Mouse (Mus musculus) hindbrain, embryonic 13.5 days (tissue): ENCODE measurements at regions not wholly inside any gene's neighbourhood (a gene's known extent, or its start where the extent isn't known, plus 50 kb on each side); places are given as distances from the start of the nearest gene placed in this dataset.
A peak's percentile ranks its signal among the peaks of the same experiment; 100 is the strongest.

Experiments used
- ATAC-seq: fragments of 200-750 bp; cut with Nextera tagmentation; 2 replicates; pipeline ENCODE4 v1.8.0; 2017; ENCODE audit warnings: moderate TSS enrichment; ENCODE audit not compliant: low FRiP score
- H3K27ac ChIP-seq: fragments of 300-500 bp; sonication (generic); 2 replicates; pipeline ENCODE4 v1.5.1; 2015; ENCODE audit warnings: inconsistent platforms, mild to moderate bottlenecking, moderate library complexity
- H3K27me3 ChIP-seq: fragments of 300-500 bp; sonication (generic); 2 replicates; pipeline ENCODE4 v1.6.1; 2015; ENCODE audit warnings: mild to moderate bottlenecking, inconsistent platforms
- H3K36me3 ChIP-seq: fragments of 300-500 bp; sonication (generic); 2 replicates; pipeline ENCODE4 v1.6.1; 2015; ENCODE audit warnings: mild to moderate bottlenecking, inconsistent platforms
- H3K4me1 ChIP-seq: fragments of 300-500 bp; sonication (generic); replicated peaks from 2 replicates; pipeline ENCODE4 v1.6.1; 2015; ENCODE audit warnings: inconsistent platforms
- H3K4me2 ChIP-seq: fragments of 300-500 bp; sonication (generic); 2 replicates; pipeline ENCODE4 v1.6.1; 2015; ENCODE audit warnings: inconsistent platforms, mild to moderate bottlenecking, moderate library complexity
- H3K4me3 ChIP-seq: fragments of 300-500 bp; sonication (generic); 2 replicates; pipeline ENCODE4 v1.5.1; 2015; ENCODE audit warnings: mild to moderate bottlenecking, inconsistent platforms
- H3K9ac ChIP-seq: fragments of 300-500 bp; sonication (generic); 2 replicates; pipeline ENCODE4 v1.6.1; 2015; ENCODE audit warnings: mild to moderate bottlenecking, inconsistent platforms
- H3K9me3 ChIP-seq: fragments of 300-500 bp; sonication (generic); 2 replicates; pipeline ENCODE4 v1.6.1; 2016; ENCODE audit warnings: inconsistent platforms
- WGBS: fragments of 180-500 bp; shearing (Covaris S2); methylation state at CpG from one replicate; pipeline ENCODE4 v1.1.7; 2015; 5-methylcytosine and 5-hydroxymethylcytosine counted together

DNA sequence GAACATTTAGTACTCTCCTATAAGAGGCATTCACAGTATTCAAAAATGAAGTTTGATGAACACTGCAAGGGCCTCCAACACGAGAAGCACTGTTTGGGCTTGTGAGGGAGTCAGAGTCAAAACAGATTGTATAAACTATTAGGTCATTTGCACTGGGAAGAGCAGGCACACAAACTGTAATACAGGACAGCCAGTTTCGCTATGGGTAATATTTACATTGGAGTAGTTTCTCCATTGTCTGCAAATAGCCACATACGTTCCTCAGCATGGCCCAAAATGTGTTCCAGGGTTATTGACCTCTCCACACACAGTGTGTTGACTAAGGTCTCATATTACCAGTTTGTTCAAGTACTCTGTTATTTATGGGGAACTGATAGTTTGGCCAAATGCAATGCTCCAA, 173.7 kb upstream of the Camk1g start:
- H3K9ac ChIP-seq, result no peak overlapping the region
- H3K27ac ChIP-seq, result no peak overlapping the region
- peaks cover 13% of the 10 kb centered on the region for H3K4me1 ChIP-seq
- H3K9me3 ChIP-seq, result no peaks in the 10 kb centered on the region
- ATAC-seq, result no peak
- H3K4me2 ChIP-seq, result no peak overlapping the region
- H3K36me3 ChIP-seq, result no peaks in the 10 kb centered on the region
- 68% methylated on average over 3 of the region's 3 CpGs for WGBS
- no peaks in the 10 kb centered on the region for H3K27me3 ChIP-seq
- H3K4me3 ChIP-seq, result no peak overlapping the region

GRCm38 (mm10) chr1:193543284-193543683, 173.2 kb upstream of the Camk1g start:
- Histone ChIP-seq H3K4me3 (no peak overlapping the region), H3K9me3 (no peaks in the 10 kb centered on the region), H3K4me1 (peaks cover 16% of the 10 kb centered on the region), H3K36me3 (no peaks in the 10 kb centered on the region), H3K9ac (no peak overlapping the region), H3K27ac (no peak overlapping the region), H3K4me2 (no peak overlapping the region), H3K27me3 (no peaks in the 10 kb centered on the region)
- no peak for ATAC-seq
- WGBS, result 61% methylated on average over 4 of the region's 4 CpGs

- H3K4me3 ChIP-seq, result no peak overlapping the region
- peak; percentile 62; the same call in 1 of the 2 replicates for ATAC-seq
- H3K4me2 ChIP-seq, result peak overlapping the region; percentile 36
- peaks cover 16% of the 10 kb centered on the region for H3K4me1 ChIP-seq
- WGBS, result 26% methylated on average over 13 of the region's 13 CpGs
- no peaks in the 10 kb centered on the region for H3K36me3 ChIP-seq
- peak overlapping the region; percentile 63 for H3K27ac ChIP-seq
- H3K27me3 ChIP-seq, result no peaks in the 10 kb centered on the region
- peak overlapping the region; percentile 49; the same call in 1 of the 2 replicates for H3K9ac ChIP-seq
- no peaks in the 10 kb centered on the region for H3K9me3 ChIP-seq
Measured at GRCm38 (mm10) chr1:193541934-193542580, 172.0 kb upstream of the Camk1g start.

DNA sequence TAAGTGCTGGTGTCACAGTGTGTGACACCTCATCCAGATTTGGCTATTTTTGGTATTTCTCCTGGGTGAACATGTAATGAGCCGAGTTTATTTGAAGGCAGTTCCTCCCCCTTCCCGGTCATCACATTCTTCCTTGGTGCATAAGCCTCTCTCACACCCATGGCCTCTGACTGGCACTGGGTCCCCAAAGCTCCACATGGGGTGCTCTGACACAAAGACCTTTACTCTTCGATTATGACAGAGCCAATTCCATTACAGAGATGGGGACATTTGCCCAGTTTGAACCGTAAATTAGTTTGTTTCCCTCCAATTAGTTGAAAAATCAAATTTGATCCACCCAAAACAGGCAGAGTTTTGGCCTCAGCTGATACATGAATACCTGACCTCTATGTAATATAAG, 171.2 kb upstream of the Camk1g start:
- 78% methylated on average over 4 of the region's 4 CpGs for WGBS
- no peak overlapping the region for H3K27ac ChIP-seq
- H3K9ac ChIP-seq, result no peak overlapping the region
- H3K27me3 ChIP-seq, result no peaks in the 10 kb centered on the region
- no peaks in the 10 kb centered on the region for H3K9me3 ChIP-seq
- no peak overlapping the region for H3K4me2 ChIP-seq
- no peak overlapping the region for H3K4me3 ChIP-seq
- H3K4me1 ChIP-seq, result peaks cover 16% of the 10 kb centered on the region
- ATAC-seq, result no peak
- H3K36me3 ChIP-seq, result no peaks in the 10 kb centered on the region

GRCm38 (mm10) chr1:193540486-193540885, 170.4 kb upstream of the Camk1g start:
- no peak overlapping the region for H3K27ac ChIP-seq
- 80% methylated on average over 5 of the region's 5 CpGs for whole genome bisulfite sequencing
- H3K4me1 ChIP-seq, result peaks cover 19% of the 10 kb centered on the region
- no peaks in the 10 kb centered on the region for H3K36me3 ChIP-seq
- ATAC-seq, result no peak
- H3K27me3 ChIP-seq, result no peaks in the 10 kb centered on the region
- H3K9me3 ChIP-seq, result no peaks in the 10 kb centered on the region
- H3K9ac ChIP-seq, result no peak overlapping the region
- H3K4me2 ChIP-seq, result no peak overlapping the region
- H3K4me3 ChIP-seq, result no peak overlapping the region

- WGBS, result 82% methylated on average over 6 of the region's 6 CpGs
- Histone ChIP-seq H3K9ac (no peak overlapping the region), H3K4me1 (peaks cover 27% of the 10 kb centered on the region), H3K27me3 (no peaks in the 10 kb centered on the region), H3K4me2 (no peak overlapping the region), H3K4me3 (no peak overlapping the region), H3K9me3 (no peaks in the 10 kb centered on the region), H3K36me3 (no peaks in the 10 kb centered on the region), H3K27ac (no peak overlapping the region)
- ATAC-seq, result no peak
Measured at GRCm38 (mm10) chr1:193539261-193539660, 169.2 kb upstream of the Camk1g start.

- H3K4me2 ChIP-seq, result no peak overlapping the region
- H3K36me3 ChIP-seq, result no peaks in the 10 kb centered on the region
- no peak overlapping the region for H3K27ac ChIP-seq
- ATAC-seq, result no peak
- no peak overlapping the region for H3K4me3 ChIP-seq
- no peaks in the 10 kb centered on the region for H3K9me3 ChIP-seq
- H3K9ac ChIP-seq, result no peak overlapping the region
- peaks cover 27% of the 10 kb centered on the region for H3K4me1 ChIP-seq
- H3K27me3 ChIP-seq, result no peaks in the 10 kb centered on the region
- 59% methylated on average over 2 of the region's 2 CpGs for WGBS
Measured at GRCm38 (mm10) chr1:193538425-193538824, 168.3 kb upstream of the Camk1g start.

DNA sequence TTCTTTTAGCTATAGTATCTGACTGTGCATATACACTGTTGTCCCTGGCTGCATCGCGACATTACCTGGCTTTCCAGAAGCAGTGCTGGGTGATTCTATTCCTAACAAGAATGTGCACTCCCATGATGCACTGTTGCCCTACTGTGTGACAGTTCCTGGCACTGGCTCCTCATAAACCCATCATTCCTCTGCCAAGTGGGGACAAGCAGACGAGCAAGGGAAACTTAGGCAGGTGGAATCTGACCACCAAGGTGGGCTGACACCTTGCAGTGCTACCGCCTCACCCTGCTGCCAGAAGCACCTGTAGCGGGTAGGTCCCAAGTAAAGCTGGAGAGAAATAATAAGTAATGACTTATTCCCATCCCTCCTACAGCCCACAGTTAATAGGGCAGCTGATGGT, 167.5 kb upstream of the Camk1g start:
- 93% methylated on average over 5 of the region's 5 CpGs for WGBS

DNA sequence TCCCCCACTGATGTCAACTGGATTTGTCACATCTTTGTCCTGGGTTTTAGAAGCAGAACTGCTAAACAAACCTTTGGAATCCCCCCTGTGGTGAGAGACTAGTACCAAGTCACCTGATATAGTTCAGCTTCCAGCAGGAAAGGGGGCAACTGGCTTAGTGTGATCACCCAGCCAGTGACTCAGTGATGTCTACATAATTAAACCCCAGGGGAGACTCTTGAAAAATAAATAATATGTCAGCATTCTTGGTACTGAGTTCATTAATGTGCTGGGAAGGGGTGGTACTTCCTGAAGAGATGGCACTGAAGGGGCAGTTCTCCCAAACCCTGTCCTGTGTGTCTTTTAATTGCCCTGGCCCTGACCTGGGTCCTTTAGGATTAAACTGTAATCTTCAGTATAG, 166.5 kb upstream of the Camk1g start:
- H3K36me3 ChIP-seq, result no peaks in the 10 kb centered on the region
- H3K9ac ChIP-seq, result no peak overlapping the region
- H3K27me3 ChIP-seq, result no peaks in the 10 kb centered on the region
- H3K27ac ChIP-seq, result no peak overlapping the region
- no peak overlapping the region for H3K4me3 ChIP-seq
- H3K4me1 ChIP-seq, result peaks cover 18% of the 10 kb centered on the region
- no peak overlapping the region for H3K4me2 ChIP-seq
- H3K9me3 ChIP-seq, result no peaks in the 10 kb centered on the region
- no peak for ATAC-seq

More for the DNA sequence above, 167.5 kb upstream of the Camk1g start:
- H3K4me2 ChIP-seq, result no peak overlapping the region
- H3K36me3 ChIP-seq, result no peaks in the 10 kb centered on the region
- H3K9ac ChIP-seq, result no peak overlapping the region
- H3K9me3 ChIP-seq, result no peaks in the 10 kb centered on the region
- H3K27ac ChIP-seq, result no peak overlapping the region
- H3K4me3 ChIP-seq, result no peak overlapping the region
- peaks cover 27% of the 10 kb centered on the region for H3K4me1 ChIP-seq
- ATAC-seq, result no peak
- H3K27me3 ChIP-seq, result no peaks in the 10 kb centered on the region

DNA sequence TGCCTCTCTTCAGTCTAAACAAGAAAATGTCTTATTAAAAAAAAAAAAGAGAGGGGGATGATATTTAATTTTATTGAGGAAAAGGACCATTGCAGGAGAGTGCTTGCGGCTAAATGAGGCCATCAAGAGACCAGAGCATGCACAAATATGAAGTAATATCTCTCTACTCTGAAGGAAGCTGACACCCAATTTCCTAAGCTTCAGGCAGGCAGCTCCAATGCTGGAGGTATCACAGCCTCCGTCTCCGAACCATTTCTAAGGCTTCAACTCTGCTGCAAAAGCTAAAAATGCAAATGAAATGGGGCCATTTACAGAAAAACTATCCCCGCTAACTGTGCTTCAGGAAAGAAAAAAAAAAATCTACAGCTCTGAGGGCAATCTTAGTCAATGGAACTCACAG, 164.4 kb upstream of the Camk1g start:
- no peak overlapping the region for H3K4me2 ChIP-seq
- 74% methylated on average over 4 of the region's 4 CpGs for WGBS
- no peak overlapping the region for H3K4me3 ChIP-seq
- ATAC-seq, result no peak
- H3K27ac ChIP-seq, result peak overlapping the region; percentile 30; the same call in 1 of the 2 replicates
- no peaks in the 10 kb centered on the region for H3K27me3 ChIP-seq
- no peaks in the 10 kb centered on the region for H3K9me3 ChIP-seq
- H3K9ac ChIP-seq, result no peak overlapping the region
- peaks cover 17% of the 10 kb centered on the region; the same call in 1 of the 2 replicates for H3K4me1 ChIP-seq
- H3K36me3 ChIP-seq, result no peaks in the 10 kb centered on the region

DNA sequence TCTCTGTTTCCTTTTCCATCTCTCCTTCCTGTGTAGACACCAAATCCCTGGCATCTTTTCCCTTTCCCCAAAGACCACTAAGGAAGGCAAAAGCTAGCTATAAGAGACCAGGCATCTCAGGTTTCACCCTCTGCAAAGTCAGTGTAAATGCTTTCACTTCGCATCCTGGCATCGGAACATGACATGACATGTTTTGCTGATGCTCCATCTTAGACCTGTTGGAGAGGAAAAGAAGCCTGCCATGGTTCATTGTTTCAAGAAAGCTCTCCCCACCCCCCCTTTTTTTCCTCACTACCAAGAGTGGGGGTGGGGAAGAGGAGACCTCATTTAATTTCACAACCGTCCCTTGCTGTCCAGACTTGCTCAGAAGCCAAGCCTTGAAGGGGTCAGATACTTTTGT, 156.4 kb upstream of the Camk1g start:
- H3K36me3 ChIP-seq, result no peaks in the 10 kb centered on the region
- no peaks in the 10 kb centered on the region for H3K27me3 ChIP-seq
- H3K27ac ChIP-seq, result no peak overlapping the region
- no peak overlapping the region for H3K4me3 ChIP-seq
- no peaks in the 10 kb centered on the region for H3K4me1 ChIP-seq
- ATAC-seq, result no peak
- H3K9ac ChIP-seq, result no peak overlapping the region
- 68% methylated on average over 3 of the region's 3 CpGs for WGBS
- H3K4me2 ChIP-seq, result no peak overlapping the region
- H3K9me3 ChIP-seq, result peaks cover 4% of the 10 kb centered on the region; the same call in 1 of the 2 replicates

GRCm38 (mm10) chr1:193522007-193522406, 151.9 kb upstream of the Camk1g start:
- H3K27ac ChIP-seq, result no peak overlapping the region
- ATAC-seq, result no peak
- no peaks in the 10 kb centered on the region for H3K27me3 ChIP-seq
- 71% methylated on average over 2 of the region's 2 CpGs for WGBS
- no peak overlapping the region for H3K9ac ChIP-seq
- no peak overlapping the region for H3K4me2 ChIP-seq
- no peaks in the 10 kb centered on the region for H3K4me1 ChIP-seq
- H3K36me3 ChIP-seq, result no peaks in the 10 kb centered on the region
- no peaks in the 10 kb centered on the region for H3K9me3 ChIP-seq
- no peak overlapping the region for H3K4me3 ChIP-seq

DNA sequence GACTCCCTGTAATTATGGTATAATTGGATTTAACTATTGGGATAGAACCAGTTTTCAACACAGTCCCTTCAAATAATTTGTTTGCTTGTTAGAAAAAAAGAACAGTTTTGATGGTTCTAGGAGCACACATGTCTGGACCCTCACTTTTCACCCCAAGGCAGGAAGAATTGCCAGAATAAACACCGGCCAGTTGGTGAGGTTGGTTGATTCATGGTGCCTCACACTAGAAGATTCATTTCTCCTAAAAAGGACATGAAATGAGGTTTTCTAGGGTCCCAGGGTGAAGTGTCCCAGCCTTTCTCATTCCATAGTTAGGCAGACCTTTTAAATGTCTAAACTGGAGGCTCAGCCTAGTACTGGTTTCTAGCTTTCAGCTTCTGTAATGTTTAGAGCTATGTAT, 148.7 kb upstream of the Camk1g start:
- Histone ChIP-seq H3K4me3 (no peak overlapping the region), H3K36me3 (no peaks in the 10 kb centered on the region), H3K9me3 (no peaks in the 10 kb centered on the region), H3K4me2 (no peak overlapping the region), H3K27ac (no peak overlapping the region), H3K4me1 (peaks cover under 1% of the 10 kb centered on the region; the same call in 1 of the 2 replicates), H3K27me3 (no peaks in the 10 kb centered on the region), H3K9ac (no peak overlapping the region)
- WGBS, result 90% methylated on average over 1 of the region's 1 CpGs
- ATAC-seq, result no peak
